Mouse (Mus musculus): ENCODE results near the gene Kiz. TPM values are rescaled to one million over a fixed set of nuclear protein-coding genes. Genes with fewer than 3 reads are reported as not detected.

Gene Kiz
- total RNA-seq, 1 experiment, result 6.3 TPM

GRCm38 (mm10) chr2:147010141-147010540, 154.5 kb downstream of the Kiz start:
- Histone ChIP-seq H3K9ac (ENCODE audit: insufficient read depth, low read depth, low read length, poor library complexity, severe bottlenecking) (no peak overlapping the region; the same call in 1 of the 2 replicates), H3K4me1 (ENCODE audit: control insufficient read depth in 2 of 2, insufficient read depth in 2 of 2, low read length in 2 of 2, poor library complexity in 1 of 2) (peaks cover 0 to 1% of the 10 kb centered on the region in 2 experiments; a peak in 1 of 4 replicates), H3K36me3 (ENCODE audit: control insufficient read depth, insufficient read depth, low read length, poor library complexity, severe bottlenecking) (peaks cover 6% of the 10 kb centered on the region; the same call in 1 of the 2 replicates), H3K27ac (ENCODE audit: insufficient read depth, low read depth, low read length, poor library complexity, severe bottlenecking) (peak overlapping the region; percentile 94), H3K4me3 (ENCODE audit: insufficient read depth in 1 of 2, low read depth in 1 of 2, low read length in 2 of 2, poor library complexity in 1 of 2, severe bottlenecking in 1 of 2) (no peak overlapping the region), H3K9me3 (ENCODE audit: control insufficient read depth, insufficient read depth, low read depth, low read length) (peaks cover 22% of the 10 kb centered on the region)
- in situ Hi-C loops (cut with MboI; ENCODE audit: low sequenced_read_pairs in 2 of 2, unreplicated experiment in 2 of 2), result no loop called here
- TF ChIP-seq ZC3H11A (IDR thresholded peaks at IDR 0.05; ENCODE audit: borderline replicate concordance, low read depth, low read length) (no peak), HCFC1 (IDR thresholded peaks at IDR 0.05; ENCODE audit: borderline replicate concordance, insufficient read depth, low read length) (no peak), MAFK (IDR thresholded peaks at IDR 0.05; ENCODE audit: insufficient read depth, low read depth, low read length) (no peak), ZNF384 (IDR thresholded peaks at IDR 0.05; ENCODE audit: low read depth, low read length) (no peak), CHD2 (IDR thresholded peaks at IDR 0.05; ENCODE audit: low read depth, low read length) (no peak)
- peak; percentile 6 for DNase-seq (ENCODE audit: low read depth, low spot score)

DNA sequence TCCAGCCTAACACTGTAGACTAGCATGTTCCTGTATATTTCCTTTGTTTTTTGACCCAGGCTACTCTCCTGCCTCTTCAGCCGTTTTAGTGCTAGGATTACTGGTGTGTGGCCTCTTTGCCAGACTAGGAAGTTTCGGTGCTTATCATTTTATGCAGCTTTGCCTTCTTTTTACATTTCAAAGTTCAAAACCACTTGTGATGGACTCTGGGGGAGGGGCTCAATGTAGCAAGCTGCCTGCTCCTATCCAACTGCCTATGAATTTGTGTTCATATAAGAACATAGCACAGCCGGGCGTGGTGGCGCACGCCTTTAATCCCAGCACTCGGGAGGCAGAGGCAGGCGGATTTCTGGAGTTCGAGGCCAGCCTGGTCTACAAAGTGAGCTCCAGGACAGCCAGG, 155.3 kb downstream of the Kiz start:
- peaks cover 14% of the 10 kb centered on the region for H3K9me3 ChIP-seq (ENCODE audit: control insufficient read depth, insufficient read depth, low read depth, low read length)
- peak overlapping the region; percentile 40; the same call in 1 of the 2 replicates for H3K9ac ChIP-seq (ENCODE audit: insufficient read depth, low read depth, low read length, poor library complexity, severe bottlenecking)
- peaks cover 6% of the 10 kb centered on the region; the same call in 1 of the 2 replicates for H3K36me3 ChIP-seq (ENCODE audit: control insufficient read depth, insufficient read depth, low read length, poor library complexity, severe bottlenecking)
- no peak for TF ChIP-seq MAFK (IDR thresholded peaks at IDR 0.05; ENCODE audit: insufficient read depth, low read depth, low read length)
- no peak for TF ChIP-seq HCFC1 (IDR thresholded peaks at IDR 0.05; ENCODE audit: borderline replicate concordance, insufficient read depth, low read length)
- no peak for TF ChIP-seq ZC3H11A (IDR thresholded peaks at IDR 0.05; ENCODE audit: borderline replicate concordance, low read depth, low read length)
- TF ChIP-seq CHD2 (IDR thresholded peaks at IDR 0.05; ENCODE audit: low read depth, low read length), result no peak
- no peak for TF ChIP-seq ZNF384 (IDR thresholded peaks at IDR 0.05; ENCODE audit: low read depth, low read length)
- peaks cover 0 to 2% of the 10 kb centered on the region in 2 experiments; a peak in 1 of 4 replicates for H3K4me1 ChIP-seq (ENCODE audit: control insufficient read depth in 2 of 2, insufficient read depth in 2 of 2, low read length in 2 of 2, poor library complexity in 1 of 2)
- H3K4me3 ChIP-seq (ENCODE audit: insufficient read depth in 1 of 2, low read depth in 1 of 2, low read length in 2 of 2, poor library complexity in 1 of 2, severe bottlenecking in 1 of 2), result peak overlapping the region in 1 of 2 experiments; percentile 17; a peak in 1 of 4 replicates
- peak overlapping the region; percentile 94 for H3K27ac ChIP-seq (ENCODE audit: insufficient read depth, low read depth, low read length, poor library complexity, severe bottlenecking)
- DNase-seq (ENCODE audit: low read depth, low spot score), result peak; percentile 25
- in situ Hi-C loops (cut with MboI; ENCODE audit: low sequenced_read_pairs in 2 of 2, unreplicated experiment in 2 of 2), result no loop called here

DNA sequence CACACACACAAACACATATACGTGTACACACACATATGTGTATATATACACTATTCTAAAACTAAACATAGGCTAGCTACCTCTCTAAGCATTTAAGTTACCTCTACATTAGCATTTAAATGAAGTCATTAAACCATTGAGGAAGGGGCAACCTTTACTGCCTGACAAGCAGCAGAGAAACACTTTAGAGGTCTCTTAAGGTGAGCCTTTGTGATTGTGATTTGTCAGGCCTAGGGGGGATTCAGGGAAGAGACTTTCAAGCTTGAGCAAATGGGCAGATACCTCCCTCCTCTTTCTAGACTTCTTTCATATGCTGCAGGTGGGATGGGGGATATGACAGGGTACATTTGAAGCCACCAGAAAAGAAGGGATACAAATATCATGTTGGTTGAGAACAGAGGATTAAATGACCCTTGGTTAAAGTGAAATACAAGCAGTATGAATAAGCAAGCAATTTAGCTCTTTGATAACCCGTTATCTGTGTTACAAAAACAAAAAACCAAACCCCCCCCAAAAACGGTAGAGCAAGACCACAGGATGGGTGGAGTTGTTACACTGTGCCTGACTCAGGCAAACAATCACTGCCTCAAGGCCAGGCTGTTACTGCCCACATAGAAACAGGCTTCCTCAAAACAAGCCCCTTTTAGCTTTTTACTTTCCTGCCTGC, 155.9 kb downstream of the Kiz start:
- peaks cover 2 to 3% of the 10 kb centered on the region in 2 experiments; a peak in 2 of 4 replicates for H3K4me1 ChIP-seq (ENCODE audit: control insufficient read depth in 2 of 2, insufficient read depth in 2 of 2, low read length in 2 of 2, poor library complexity in 1 of 2)
- peak overlapping the region; percentile 97 for H3K27ac ChIP-seq (ENCODE audit: insufficient read depth, low read depth, low read length, poor library complexity, severe bottlenecking)
- peaks cover 8% of the 10 kb centered on the region; the same call in 1 of the 2 replicates for H3K36me3 ChIP-seq (ENCODE audit: control insufficient read depth, insufficient read depth, low read length, poor library complexity, severe bottlenecking)
- H3K9ac ChIP-seq (ENCODE audit: insufficient read depth, low read depth, low read length, poor library complexity, severe bottlenecking), result peak overlapping the region; percentile 98; the same call in 1 of the 2 replicates
- peak; percentile 70 for DNase-seq (ENCODE audit: low read depth, low spot score)
- in situ Hi-C loops (cut with MboI; ENCODE audit: low sequenced_read_pairs in 2 of 2, unreplicated experiment in 2 of 2), result no loop called here
- peak overlapping the region; percentile 90 to 99 for H3K4me3 ChIP-seq (ENCODE audit: insufficient read depth in 1 of 2, low read depth in 1 of 2, low read length in 2 of 2, poor library complexity in 1 of 2, severe bottlenecking in 1 of 2)
- peaks cover 11% of the 10 kb centered on the region for H3K9me3 ChIP-seq (ENCODE audit: control insufficient read depth, insufficient read depth, low read depth, low read length)
- TF ChIP-seq HCFC1 (IDR thresholded peaks at IDR 0.05; ENCODE audit: borderline replicate concordance, insufficient read depth, low read length) (no peak), CHD2 (IDR thresholded peaks at IDR 0.05; ENCODE audit: low read depth, low read length) (0 out of 2 replicates have a peak, but pooled peaks have one; percentile 40), ZC3H11A (IDR thresholded peaks at IDR 0.05; ENCODE audit: borderline replicate concordance, low read depth, low read length) (no peak)

GRCm38 (mm10) chr2:147012141-147012622, 156.5 kb downstream of the Kiz start:
- peak; percentile 7 for DNase-seq (ENCODE audit: low read depth, low spot score)
- Histone ChIP-seq H3K9me3 (ENCODE audit: control insufficient read depth, insufficient read depth, low read depth, low read length) (peaks cover 7% of the 10 kb centered on the region), H3K4me1 (ENCODE audit: control insufficient read depth in 2 of 2, insufficient read depth in 2 of 2, low read length in 2 of 2, poor library complexity in 1 of 2) (peaks cover 2 to 3% of the 10 kb centered on the region in 2 experiments; a peak in 2 of 4 replicates), H3K9ac (ENCODE audit: insufficient read depth, low read depth, low read length, poor library complexity, severe bottlenecking) (peak overlapping the region; percentile 98), H3K27ac (ENCODE audit: insufficient read depth, low read depth, low read length, poor library complexity, severe bottlenecking) (peak overlapping the region; percentile 97), H3K36me3 (ENCODE audit: control insufficient read depth, insufficient read depth, low read length, poor library complexity, severe bottlenecking) (peaks cover 8% of the 10 kb centered on the region; the same call in 1 of the 2 replicates), H3K4me3 (ENCODE audit: insufficient read depth in 1 of 2, low read depth in 1 of 2, low read length in 2 of 2, poor library complexity in 1 of 2, severe bottlenecking in 1 of 2) (peak overlapping the region; percentile 90 to 99)
- in situ Hi-C loops (cut with MboI; ENCODE audit: low sequenced_read_pairs in 2 of 2, unreplicated experiment in 2 of 2), result no loop called here
- no peak for TF ChIP-seq CHD2 (IDR thresholded peaks at IDR 0.05; ENCODE audit: low read depth, low read length)
- no peak for TF ChIP-seq ZNF384 (IDR thresholded peaks at IDR 0.05; ENCODE audit: low read depth, low read length)
- no peak for TF ChIP-seq ZC3H11A (IDR thresholded peaks at IDR 0.05; ENCODE audit: borderline replicate concordance, low read depth, low read length)
- TF ChIP-seq MAFK (IDR thresholded peaks at IDR 0.05; ENCODE audit: insufficient read depth, low read depth, low read length), result no peak
- TF ChIP-seq HCFC1 (IDR thresholded peaks at IDR 0.05; ENCODE audit: borderline replicate concordance, insufficient read depth, low read length), result no peak

Measured in ES-E14 (cell line).